Mouse (Mus musculus) common myeloid progenitor, adult 5-6 weeks (primary cell): ENCODE results near the gene Smtn. TPM values are rescaled to one million over a fixed set of nuclear protein-coding genes. Genes with fewer than 3 reads are reported as not detected.

Experiments used
- ATAC-seq: replicated peaks from 2 replicates; pipeline ENCODE4 v1.8.0; 2016; ENCODE audit warnings: low read depth, mild to moderate bottlenecking, moderate TSS enrichment, inconsistent platforms; ENCODE audit not compliant: poor library complexity, severe bottlenecking
- total RNA-seq: library from RNA; stranded (forward); fragments of 200-1000, 187-1606 nt; gene quantifications from 2 replicates; pipeline ENCODE4 v1.2.3, GENCODE M21; 2017

Smtn gene
- total RNA-seq, 1 experiment from 2014 or later, result 5.2 TPM

DNA sequence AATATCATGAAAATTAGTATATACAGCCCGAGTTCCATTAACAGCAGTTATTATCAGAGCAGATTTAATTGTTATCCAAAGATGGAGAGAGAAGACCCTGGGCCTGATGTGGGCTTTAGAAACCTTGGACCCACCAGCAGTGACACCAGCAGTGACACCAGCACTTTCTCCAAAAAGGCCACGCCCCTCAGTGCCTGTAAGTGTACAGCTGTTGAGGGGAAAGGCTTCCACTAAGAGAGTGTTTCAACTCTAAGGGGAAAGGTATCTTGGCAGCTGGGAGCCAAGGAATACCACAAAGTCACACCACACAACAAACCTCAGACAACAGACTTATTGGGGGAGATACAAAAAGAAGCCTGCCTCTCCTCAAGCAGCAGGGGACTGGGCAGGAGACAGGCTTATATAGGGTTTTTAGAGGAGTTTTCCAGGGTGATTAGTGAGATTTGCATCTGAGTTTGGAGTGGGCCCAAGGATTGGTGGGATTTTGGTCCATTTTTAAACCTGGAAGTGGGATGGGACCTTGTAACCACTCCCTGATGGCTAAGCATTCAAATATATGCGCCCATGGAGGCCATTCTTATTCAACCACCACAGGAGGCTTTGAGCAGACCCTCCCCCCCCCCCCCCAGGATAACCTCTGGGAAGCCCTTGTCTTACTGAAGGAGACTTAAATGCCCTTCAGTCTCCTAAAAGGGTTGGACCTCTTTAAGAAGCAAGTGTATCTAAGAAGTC is 8.3 kb upstream of the Smtn start:
- no peak for ATAC-seq

DNA sequence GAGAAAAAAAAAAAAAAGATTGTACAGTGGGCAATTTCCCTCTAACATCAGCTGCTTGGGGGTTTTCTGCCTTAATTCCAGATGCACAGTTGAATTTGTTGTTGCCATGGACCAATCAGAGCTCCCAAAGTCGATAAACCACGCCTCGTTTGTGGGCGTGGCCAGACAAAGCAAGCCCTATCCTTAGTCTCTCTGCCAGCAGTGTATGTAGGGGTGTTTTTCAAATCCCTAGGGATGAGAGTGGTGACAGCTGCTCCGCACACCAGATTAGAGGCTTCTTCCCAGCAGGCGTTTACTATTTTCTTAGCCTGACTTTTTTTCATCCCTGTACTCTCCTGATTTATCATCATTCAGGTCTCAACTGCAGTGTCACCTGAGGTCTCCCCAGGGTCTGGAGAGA is 7.6 kb upstream of the Smtn start:
- no peak for ATAC-seq

DNA sequence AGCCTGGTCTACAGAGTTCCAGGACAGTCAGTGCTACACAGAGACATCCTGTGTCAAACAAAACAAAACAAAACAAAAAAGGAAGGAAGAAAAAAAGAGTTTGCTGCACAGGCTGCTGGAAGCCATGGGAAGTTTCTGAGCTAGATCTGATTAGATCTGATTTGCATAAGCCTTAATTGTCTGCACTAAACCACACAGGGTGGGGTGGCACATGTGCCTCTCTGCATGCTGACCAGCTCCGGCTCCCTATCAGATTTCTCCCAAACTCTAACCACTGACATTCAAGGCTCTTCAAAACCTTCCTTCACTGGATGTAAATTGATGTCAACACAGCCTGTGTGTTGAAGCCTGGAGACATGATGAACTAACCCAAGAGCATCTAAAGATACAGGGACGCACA is 6.6 kb upstream of the Smtn start:
- ATAC-seq, result 0 out of 2 replicates have a peak, but pooled peaks have one; percentile 28

GRCm38 (mm10) chr11:3546242-3546562 is 5.8 kb upstream of the Smtn start:
- ATAC-seq, result no peak

DNA sequence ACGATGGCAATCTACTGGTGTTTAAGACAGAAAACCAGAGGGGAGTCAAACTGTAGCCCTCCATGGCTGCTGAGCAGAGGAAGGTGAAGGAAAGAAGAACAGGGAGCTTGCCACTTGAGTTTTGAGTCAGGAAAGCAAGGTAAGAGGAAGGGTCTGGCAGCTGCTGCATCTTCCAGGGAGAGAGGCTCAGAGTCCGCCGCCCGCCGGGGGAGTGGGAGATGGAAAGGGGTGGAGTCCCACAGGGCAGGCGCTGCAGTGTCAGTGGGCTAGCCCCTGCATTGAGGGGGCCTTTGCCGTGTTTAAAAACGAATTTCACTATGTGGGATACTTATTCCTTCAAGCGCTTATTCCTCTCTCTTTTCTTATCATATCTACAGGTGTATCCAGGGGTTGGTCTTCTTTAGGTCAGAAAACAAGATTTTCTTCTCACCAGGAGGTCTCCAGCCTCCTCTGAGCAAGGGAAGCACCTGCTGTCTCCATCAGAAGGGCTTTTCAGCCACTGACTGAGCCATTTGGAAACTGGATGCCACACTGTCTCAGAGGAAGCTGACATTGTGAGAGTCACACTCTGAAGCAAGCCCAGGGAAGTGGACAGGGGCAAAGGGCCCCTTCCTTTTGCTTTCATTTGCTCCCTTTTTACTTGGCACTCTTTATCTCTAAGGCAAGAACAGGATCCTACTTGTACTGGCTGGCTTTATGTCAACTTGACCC is 5.3 kb upstream of the Smtn start:
- 0 out of 2 replicates have a peak, but pooled peaks have one; percentile 24 for ATAC-seq

DNA sequence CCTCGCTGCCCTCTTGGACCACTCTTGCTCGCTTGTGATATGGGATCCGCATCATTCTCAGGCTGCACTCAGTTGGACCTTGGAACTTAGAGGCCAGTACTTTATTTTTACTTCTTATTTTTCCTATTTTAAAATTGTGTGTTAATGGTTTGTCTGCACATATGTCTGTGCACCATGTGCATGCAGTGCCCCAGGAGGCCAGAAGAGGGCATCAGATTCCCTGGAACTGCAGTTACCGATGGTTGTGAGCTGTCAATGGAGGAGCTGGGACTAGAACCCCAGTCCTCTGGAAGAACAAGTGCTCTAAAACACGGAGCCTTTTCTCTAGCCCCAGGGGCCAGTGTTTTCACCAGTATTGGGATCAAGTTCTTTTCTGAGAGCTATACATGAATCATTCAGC is 4.0 kb upstream of the Smtn start:
- ATAC-seq, result no peak

DNA sequence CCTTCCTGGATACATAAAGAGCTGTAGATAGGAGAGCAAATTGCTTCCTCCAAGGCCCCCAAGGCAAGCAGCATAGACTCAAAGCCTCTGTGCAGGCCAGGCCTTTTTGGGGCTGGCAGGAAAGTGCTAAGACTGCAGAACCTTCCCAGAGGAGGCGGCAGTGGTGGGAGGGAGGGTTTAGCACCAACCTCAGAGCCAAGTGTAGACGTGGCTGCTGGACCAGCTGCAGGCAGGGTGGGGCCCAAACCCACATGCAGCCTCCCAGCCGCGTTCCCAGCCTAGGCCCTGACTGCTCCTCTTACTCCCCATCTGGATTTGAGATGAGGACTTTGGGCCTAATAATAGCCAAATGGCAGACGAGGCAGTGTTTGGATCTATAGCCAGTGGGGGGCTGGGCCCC is 2.6 kb upstream of the Smtn start:
- no peak for ATAC-seq

DNA sequence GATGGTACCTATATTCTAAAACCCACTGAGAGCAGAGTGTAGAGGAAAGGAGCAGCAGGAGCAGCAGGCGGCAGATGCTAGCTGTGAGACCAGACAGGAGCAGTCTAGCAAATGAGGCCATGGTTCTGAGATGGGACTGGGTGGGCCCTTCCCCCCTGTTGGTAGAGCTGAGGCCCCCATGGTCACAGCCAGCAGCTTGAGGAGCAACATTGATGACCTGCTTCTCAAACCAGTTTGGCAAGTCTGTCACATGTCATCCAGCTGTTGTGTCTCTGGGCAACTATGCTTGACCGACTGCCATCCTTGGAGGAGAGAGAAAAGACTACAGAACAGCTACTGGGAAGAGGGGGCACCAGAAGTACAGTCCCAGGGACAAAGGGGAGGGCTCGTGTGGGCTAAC is 1.5 kb upstream of the Smtn start:
- no peak for ATAC-seq

DNA sequence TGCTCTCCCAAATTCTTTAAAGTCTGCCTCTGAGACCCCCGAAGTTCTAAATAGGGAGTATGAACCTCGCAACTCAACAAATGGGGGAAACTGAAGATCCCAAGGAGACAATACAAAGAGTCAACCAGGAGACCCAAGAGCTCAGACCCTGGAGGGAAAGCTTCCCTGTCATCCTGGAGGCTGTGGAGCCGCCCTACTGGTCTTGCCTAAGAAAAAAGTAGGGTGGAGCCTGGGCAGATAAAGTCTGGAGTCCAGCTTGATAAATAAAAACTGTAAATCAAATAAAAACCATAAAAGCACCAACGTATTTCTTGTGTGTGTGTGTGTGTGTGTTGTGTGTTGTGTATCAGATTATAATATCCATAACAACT is 601 bp downstream of the Smtn start:
- ATAC-seq, result no peak

GRCm38 (mm10) chr11:3539111-3539825 is 1.1 kb downstream of the Smtn start:
- ATAC-seq, result peak; percentile 68

- ATAC-seq, result no peak
These were observed 2.1 kb downstream of the Smtn start for GRCm38 (mm10) chr11:3538341-3538740.

- no peak for ATAC-seq
These were observed 2.7 kb downstream of the Smtn start for GRCm38 (mm10) chr11:3537711-3538110.

- ATAC-seq, result no peak
These were observed 3.6 kb downstream of the Smtn start for GRCm38 (mm10) chr11:3536745-3537333.

DNA sequence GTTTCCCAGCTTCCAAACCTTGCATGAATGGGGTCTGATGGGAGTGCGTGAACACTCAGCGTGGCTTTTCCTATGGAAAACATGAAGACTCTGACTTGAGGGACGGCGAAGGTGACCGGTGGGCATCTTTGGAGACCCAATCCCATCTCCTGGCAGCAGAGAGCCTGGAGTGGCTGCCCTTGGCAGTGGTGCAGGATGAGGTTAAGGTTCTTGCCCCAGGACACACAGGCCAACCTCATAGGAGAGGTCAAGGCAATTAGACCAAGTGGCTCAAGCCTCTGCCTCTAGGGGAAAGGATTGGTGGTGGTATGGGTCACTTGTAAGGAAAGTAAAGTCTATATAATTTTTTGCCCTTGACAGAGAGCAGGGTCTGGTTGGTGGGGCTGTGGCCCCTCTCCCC is 4.3 kb downstream of the Smtn start:
- ATAC-seq, result no peak

GRCm38 (mm10) chr11:3535406-3535986 is 4.9 kb downstream of the Smtn start:
- peak; percentile 76 for ATAC-seq

DNA sequence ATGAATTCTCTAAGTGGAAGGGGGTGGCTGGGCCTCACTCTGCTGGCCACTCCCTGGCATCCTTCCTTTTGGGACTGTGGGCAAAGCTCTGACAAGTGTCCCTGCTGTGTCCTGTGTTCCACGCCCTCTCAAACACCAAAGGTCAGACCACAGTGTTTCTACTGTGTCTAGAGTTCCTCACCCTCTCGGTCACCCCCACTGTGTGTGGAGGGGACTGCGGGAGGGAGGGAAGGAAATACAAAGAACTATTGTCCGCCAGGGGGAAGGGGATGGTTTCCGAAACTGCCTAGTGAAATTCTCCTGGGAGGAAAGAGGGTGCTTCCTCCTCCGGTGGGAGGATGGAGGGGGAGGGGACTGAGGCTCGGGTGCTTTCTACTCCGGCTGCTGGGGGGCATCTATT is 5.5 kb downstream of the Smtn start:
- peak; percentile 24 for ATAC-seq

DNA sequence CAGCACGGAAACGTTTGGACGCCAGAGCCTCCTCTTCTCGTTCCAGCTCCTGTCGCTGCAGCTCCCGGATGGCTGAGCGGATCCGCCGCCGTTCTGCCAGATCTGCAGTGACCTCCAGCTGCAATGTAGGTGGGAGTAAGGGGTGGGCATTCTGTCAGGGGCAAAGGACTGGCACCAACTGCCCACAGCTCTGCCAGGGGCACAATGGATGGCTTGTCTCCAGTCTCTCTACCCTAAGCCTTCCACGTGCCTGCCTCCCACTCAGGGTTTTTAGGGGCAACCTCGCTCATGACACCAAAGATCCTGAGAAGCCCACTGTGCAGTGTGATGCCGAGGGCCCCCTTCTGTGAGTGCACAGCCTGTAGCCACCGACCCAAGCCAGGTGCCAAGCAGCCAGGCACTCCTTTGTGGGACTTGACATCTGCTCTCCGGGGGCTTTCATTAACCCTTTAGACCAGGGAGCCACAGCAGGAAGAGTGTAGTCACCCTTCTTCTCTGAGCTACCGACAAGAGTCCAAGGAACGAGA is 6.9 kb downstream of the Smtn start:
- ATAC-seq, result no peak

GRCm38 (mm10) chr11:3532101-3532931 is 8.1 kb downstream of the Smtn start:
- ATAC-seq, result no peak

- ATAC-seq, result no peak
These were observed 8.8 kb downstream of the Smtn start for GRCm38 (mm10) chr11:3531634-3532033.
